Mouse (Mus musculus): Measurements from ENCODE around the gene Rnasek. TPM values are rescaled to one million over a fixed set of nuclear protein-coding genes. Genes with fewer than 3 reads are reported as not detected.
A peak's percentile ranks its signal among the peaks of the same experiment; 100 is the strongest.

Gene Rnasek
- polyA plus RNA-seq, 1 experiment from 2014 or later: 207 TPM

- H3K27ac ChIP-seq (ENCODE audit: low read length): peak overlapping the region; percentile 13; the same call in 1 of the 2 replicates
- peak overlapping the region; percentile 79 for H3K9ac ChIP-seq (ENCODE audit: low read length)
- 7% methylated on average over 9 of the region's 10 CpGs for WGBS
- H3K4me3 ChIP-seq (replicated peaks; ENCODE audit: low read length): peak overlapping the region; percentile 48
- no peaks in the 10 kb centered on the region for H3K9me3 ChIP-seq (replicated peaks; ENCODE audit: control insufficient read depth, low read length)
- peaks cover 18% of the 10 kb centered on the region; the same call in 1 of the 2 replicates for H3K4me1 ChIP-seq (ENCODE audit: control insufficient read depth, insufficient read depth, low read length)
- no peaks in the 10 kb centered on the region for H3K36me3 ChIP-seq (ENCODE audit: control insufficient read depth, insufficient read depth, low read length)
- peak overlapping the region; percentile 63 for H3K4me2 ChIP-seq (ENCODE audit: low read depth, low read length)
- peaks cover 11% of the 10 kb centered on the region; the same call in 1 of the 2 replicates for H3K27me3 ChIP-seq (ENCODE audit: control insufficient read depth, insufficient read depth, low read length)
- no peak for ATAC-seq (ENCODE audit: insufficient read depth, low FRiP score)
Observed at GRCm38 (mm10) chr11:70232546-70232945, 7.1 kb downstream of the Rnasek start.

GRCm38 (mm10) chr11:70230239-70230727 lies 9.4 kb downstream of the Rnasek start:
- Histone ChIP-seq H3K27ac (ENCODE audit: low read length) (peak overlapping the region; percentile 62), H3K4me1 (ENCODE audit: control insufficient read depth, insufficient read depth, low read length) (peaks cover 21% of the 10 kb centered on the region; the same call in 1 of the 2 replicates), H3K4me2 (ENCODE audit: low read depth, low read length) (peak overlapping the region; percentile 55), H3K9me3 (replicated peaks; ENCODE audit: control insufficient read depth, low read length) (no peaks in the 10 kb centered on the region), H3K9ac (ENCODE audit: low read length) (peak overlapping the region; percentile 60; the same call in 1 of the 2 replicates), H3K27me3 (ENCODE audit: control insufficient read depth, insufficient read depth, low read length) (peaks cover 19% of the 10 kb centered on the region; the same call in 1 of the 2 replicates), H3K4me3 (replicated peaks; ENCODE audit: low read length) (peak overlapping the region; percentile 45), H3K36me3 (ENCODE audit: control insufficient read depth, insufficient read depth, low read length) (no peaks in the 10 kb centered on the region)
- WGBS: under 1% methylated on average over 32 of the region's 32 CpGs
- ATAC-seq (ENCODE audit: insufficient read depth, low FRiP score): peak; percentile 70

- peaks cover 21% of the 10 kb centered on the region; the same call in 1 of the 2 replicates for H3K4me1 ChIP-seq (ENCODE audit: control insufficient read depth, insufficient read depth, low read length)
Observed at GRCm38 (mm10) chr11:70229260-70230010, 10.2 kb downstream of the Rnasek start, which contains the start of gene Bcl6b. TSS of gene Bcl6b (minus strand) at chr11:70229798.

GRCm38 (mm10) chr11:70228828-70229227 lies 10.8 kb downstream of the Rnasek start:
- H3K9me3 ChIP-seq (replicated peaks; ENCODE audit: control insufficient read depth, low read length): no peaks in the 10 kb centered on the region
- 1% methylated on average over 19 of the region's 19 CpGs for WGBS
- H3K4me2 ChIP-seq (ENCODE audit: low read depth, low read length): peak overlapping the region; percentile 55
- no peaks in the 10 kb centered on the region for H3K36me3 ChIP-seq (ENCODE audit: control insufficient read depth, insufficient read depth, low read length)
- H3K27me3 ChIP-seq (ENCODE audit: control insufficient read depth, insufficient read depth, low read length): peaks cover 19% of the 10 kb centered on the region; the same call in 1 of the 2 replicates
- H3K27ac ChIP-seq (ENCODE audit: low read length): peak overlapping the region; percentile 62; the same call in 1 of the 2 replicates
- H3K4me3 ChIP-seq (replicated peaks; ENCODE audit: low read length): peak overlapping the region; percentile 45
- peak overlapping the region; percentile 54 for H3K9ac ChIP-seq (ENCODE audit: low read length)
- H3K4me1 ChIP-seq (ENCODE audit: control insufficient read depth, insufficient read depth, low read length): peaks cover 21% of the 10 kb centered on the region; the same call in 1 of the 2 replicates
- peak; percentile 44; the same call in 1 of the 2 replicates for ATAC-seq (ENCODE audit: insufficient read depth, low FRiP score)

More at GRCm38 (mm10) chr11:70229260-70230010, 10.2 kb downstream of the Rnasek start, which contains the start of gene Bcl6b:
- Histone ChIP-seq H3K27me3 (ENCODE audit: control insufficient read depth, insufficient read depth, low read length) (peaks cover 19% of the 10 kb centered on the region; the same call in 1 of the 2 replicates), H3K4me3 (replicated peaks; ENCODE audit: low read length) (peak within 1 kb of the TSS; percentile 45), H3K4me2 (ENCODE audit: low read depth, low read length) (peak within 1 kb of the TSS; percentile 55), H3K27ac (ENCODE audit: low read length) (peak within 1 kb of the TSS; percentile 62), H3K9ac (ENCODE audit: low read length) (peak within 1 kb of the TSS; percentile 60), H3K36me3 (ENCODE audit: control insufficient read depth, insufficient read depth, low read length) (no peaks in the 10 kb centered on the region), H3K9me3 (replicated peaks; ENCODE audit: control insufficient read depth, low read length) (no peaks in the 10 kb centered on the region)
- ATAC-seq (ENCODE audit: insufficient read depth, low FRiP score): no peak
- WGBS: 3% methylated on average over 39 of the region's 39 CpGs

- WGBS: 85% methylated on average over 4 of the region's 4 CpGs
- H3K9ac ChIP-seq (ENCODE audit: low read length): peak overlapping the region; percentile 54
- ATAC-seq (ENCODE audit: insufficient read depth, low FRiP score): no peak
Observed at GRCm38 (mm10) chr11:70227661-70228245, 11.9 kb downstream of the Rnasek start.

GRCm38 (mm10) chr11:70227126-70227525 lies 12.5 kb downstream of the Rnasek start:
- Histone ChIP-seq H3K4me1 (ENCODE audit: control insufficient read depth, insufficient read depth, low read length) (peaks cover 21% of the 10 kb centered on the region; the same call in 1 of the 2 replicates), H3K9ac (ENCODE audit: low read length) (peak overlapping the region; percentile 60), H3K4me3 (replicated peaks; ENCODE audit: low read length) (peak overlapping the region; percentile 40), H3K27ac (ENCODE audit: low read length) (no peak overlapping the region), H3K36me3 (ENCODE audit: control insufficient read depth, insufficient read depth, low read length) (no peaks in the 10 kb centered on the region), H3K9me3 (replicated peaks; ENCODE audit: control insufficient read depth, low read length) (no peaks in the 10 kb centered on the region), H3K4me2 (ENCODE audit: low read depth, low read length) (peak overlapping the region; percentile 55), H3K27me3 (ENCODE audit: control insufficient read depth, insufficient read depth, low read length) (peaks cover 19% of the 10 kb centered on the region; the same call in 1 of the 2 replicates)
- ATAC-seq (ENCODE audit: insufficient read depth, low FRiP score): no peak
- 39% methylated on average over 5 of the region's 5 CpGs for WGBS

More at GRCm38 (mm10) chr11:70227661-70228245, 11.9 kb downstream of the Rnasek start:
- H3K27me3 ChIP-seq (ENCODE audit: control insufficient read depth, insufficient read depth, low read length): peaks cover 19% of the 10 kb centered on the region; the same call in 1 of the 2 replicates
- peak overlapping the region; percentile 45 for H3K4me3 ChIP-seq (replicated peaks; ENCODE audit: low read length)
- H3K36me3 ChIP-seq (ENCODE audit: control insufficient read depth, insufficient read depth, low read length): no peaks in the 10 kb centered on the region
- H3K4me1 ChIP-seq (ENCODE audit: control insufficient read depth, insufficient read depth, low read length): peaks cover 21% of the 10 kb centered on the region; the same call in 1 of the 2 replicates
- 0 out of 2 replicates have a peak overlapping the region, but pooled peaks have one; percentile 2 for H3K27ac ChIP-seq (ENCODE audit: low read length)
- H3K9me3 ChIP-seq (replicated peaks; ENCODE audit: control insufficient read depth, low read length): no peaks in the 10 kb centered on the region
- H3K4me2 ChIP-seq (ENCODE audit: low read depth, low read length): peak overlapping the region; percentile 55

GRCm38 (mm10) chr11:70226602-70226890 lies 13.1 kb downstream of the Rnasek start:
- 0 out of 2 replicates have a peak, but pooled peaks have one; percentile 9 for ATAC-seq (ENCODE audit: insufficient read depth, low FRiP score)
- 14% methylated on average over 18 of the region's 18 CpGs for WGBS
- H3K27ac ChIP-seq (ENCODE audit: low read length): peak overlapping the region; percentile 43; the same call in 1 of the 2 replicates
- H3K9me3 ChIP-seq (replicated peaks; ENCODE audit: control insufficient read depth, low read length): no peaks in the 10 kb centered on the region
- H3K27me3 ChIP-seq (ENCODE audit: control insufficient read depth, insufficient read depth, low read length): peaks cover 19% of the 10 kb centered on the region; the same call in 1 of the 2 replicates
- H3K4me1 ChIP-seq (ENCODE audit: control insufficient read depth, insufficient read depth, low read length): peaks cover 27% of the 10 kb centered on the region
- no peaks in the 10 kb centered on the region for H3K36me3 ChIP-seq (ENCODE audit: control insufficient read depth, insufficient read depth, low read length)
- H3K4me2 ChIP-seq (ENCODE audit: low read depth, low read length): peak overlapping the region; percentile 55
- peak overlapping the region; percentile 60 for H3K9ac ChIP-seq (ENCODE audit: low read length)
- H3K4me3 ChIP-seq (replicated peaks; ENCODE audit: low read length): peak overlapping the region; percentile 40

GRCm38 (mm10) chr11:70225798-70226601 lies 13.6 kb downstream of the Rnasek start:
- Histone ChIP-seq H3K9me3 (replicated peaks; ENCODE audit: control insufficient read depth, low read length) (no peaks in the 10 kb centered on the region), H3K4me2 (ENCODE audit: low read depth, low read length) (peak overlapping the region; percentile 55), H3K9ac (ENCODE audit: low read length) (peak overlapping the region; percentile 60), H3K27me3 (ENCODE audit: control insufficient read depth, insufficient read depth, low read length) (peaks cover 19% of the 10 kb centered on the region; the same call in 1 of the 2 replicates), H3K4me3 (replicated peaks; ENCODE audit: low read length) (peak overlapping the region; percentile 40), H3K27ac (ENCODE audit: low read length) (peak overlapping the region; percentile 43; the same call in 1 of the 2 replicates), H3K36me3 (ENCODE audit: control insufficient read depth, insufficient read depth, low read length) (no peaks in the 10 kb centered on the region), H3K4me1 (ENCODE audit: control insufficient read depth, insufficient read depth, low read length) (peaks cover 28% of the 10 kb centered on the region)
- no peak for ATAC-seq (ENCODE audit: insufficient read depth, low FRiP score)
- 31% methylated on average over 27 of the region's 27 CpGs for WGBS

Data from stomach, embryonic 16.5 days (tissue).